Mouse (Mus musculus): ENCODE data around the gene Pkp1.

The Pkp1 gene

DNA sequence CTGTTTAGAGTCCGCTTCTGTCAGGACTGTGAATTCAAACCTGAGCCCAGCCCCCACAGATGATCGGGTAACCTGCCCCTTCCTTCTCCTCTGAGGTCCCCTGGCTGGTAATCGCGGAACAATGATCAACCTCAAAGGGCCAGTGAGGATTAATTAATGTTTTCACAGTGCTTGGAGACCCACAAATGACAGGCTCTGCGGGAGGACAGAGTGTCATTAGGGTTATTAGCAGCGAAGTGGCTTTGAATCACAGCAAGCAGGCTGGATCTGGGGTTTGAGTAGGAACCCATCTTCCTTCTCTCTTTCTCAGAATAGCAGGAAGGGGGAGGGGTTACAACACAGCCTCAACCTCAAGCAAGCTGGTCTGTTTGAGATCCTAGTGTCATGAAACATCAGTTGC, 9.6 kb downstream of the Pkp1 start:
- WGBS, result 39% methylated on average over 6 of the region's 6 CpGs

DNA sequence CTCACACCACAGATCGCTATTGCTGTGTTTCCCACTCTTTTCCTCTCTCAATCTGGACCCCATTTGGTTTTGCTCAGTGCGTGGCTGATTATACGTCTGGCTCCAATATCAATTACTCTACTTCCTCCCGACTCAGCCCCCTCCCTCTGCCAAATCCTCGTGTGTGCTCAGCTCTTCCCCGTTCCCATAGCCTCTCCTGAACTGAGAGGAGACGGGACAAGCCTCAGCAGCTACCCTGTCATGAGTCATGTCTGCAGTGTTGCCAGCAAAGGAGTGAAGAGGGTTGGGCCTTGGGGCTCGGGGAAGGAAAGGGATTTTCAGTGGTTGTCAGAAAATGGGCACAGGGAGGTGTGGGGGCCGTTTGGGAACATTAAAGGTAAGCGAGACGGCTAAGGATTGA, 12.3 kb downstream of the Pkp1 start:
- WGBS, result 31% methylated on average over 11 of the region's 11 CpGs

DNA sequence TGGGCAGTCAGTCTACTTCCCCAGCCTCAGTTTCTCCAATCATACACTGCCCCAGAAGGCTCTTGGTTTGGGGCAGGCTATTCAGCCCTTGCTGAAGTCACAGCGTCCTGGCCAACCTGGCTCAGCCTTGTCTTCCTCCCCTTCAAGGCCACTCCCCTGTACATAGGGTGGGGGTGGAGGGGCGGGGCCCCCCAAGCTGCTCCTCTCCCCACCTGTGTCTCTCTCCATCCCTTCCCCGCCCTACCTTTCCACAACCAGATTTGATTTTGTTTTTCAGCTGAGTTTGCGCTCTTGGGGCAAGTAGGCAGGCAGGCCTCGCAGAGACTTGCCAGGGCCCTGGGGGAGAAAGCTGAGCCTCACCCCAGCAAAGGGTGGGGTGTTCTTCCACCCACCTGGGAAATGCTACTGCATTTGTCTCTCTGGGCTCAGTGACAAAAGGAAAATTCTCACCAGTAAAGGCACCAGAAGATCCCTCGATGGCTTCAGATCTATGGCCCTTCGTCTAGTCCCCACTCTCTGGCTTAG, 19.0 kb downstream of the Pkp1 start:
- 57% methylated on average over 7 of the region's 7 CpGs for WGBS

DNA sequence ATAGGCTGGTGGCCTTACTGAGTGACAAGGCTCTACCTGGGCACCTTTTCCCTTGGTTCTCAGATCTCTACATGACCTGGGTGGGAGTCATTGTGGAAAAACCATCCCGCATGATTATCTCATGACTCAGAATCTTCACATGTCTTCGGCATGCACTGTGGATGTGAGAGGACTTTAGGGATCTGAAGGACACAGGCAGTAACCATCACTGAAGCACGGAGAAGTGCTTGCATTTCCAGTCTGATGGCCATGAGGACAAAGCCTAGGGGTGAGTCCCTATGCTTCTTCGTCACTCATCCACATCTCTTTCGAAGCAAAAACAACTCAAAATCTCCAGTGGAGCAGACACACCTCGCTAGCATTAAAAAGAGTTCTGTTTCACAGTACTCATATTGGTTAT, 19.7 kb downstream of the Pkp1 start:
- 93% methylated on average over 6 of the region's 6 CpGs for WGBS

DNA sequence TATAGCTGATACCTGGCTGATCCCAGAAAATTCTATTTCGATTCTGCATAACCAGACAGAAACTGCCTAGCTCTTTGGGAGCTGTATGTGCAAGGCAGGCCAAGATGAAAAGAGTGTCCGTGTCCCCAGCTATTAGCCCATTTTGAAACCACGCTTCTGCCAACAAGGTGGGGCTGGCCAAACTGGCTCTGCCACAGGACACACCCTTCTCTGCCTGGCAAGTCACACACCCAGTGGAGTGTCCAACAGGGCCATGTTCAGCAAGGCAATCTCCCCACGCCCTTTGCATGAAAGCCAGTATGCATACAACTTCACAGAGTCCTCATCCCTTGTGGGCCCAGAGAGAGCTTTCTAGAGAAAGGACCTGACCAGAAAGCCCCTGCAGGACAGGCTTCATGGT, 23.6 kb downstream of the Pkp1 start:
- WGBS, result 92% methylated on average over 4 of the region's 4 CpGs

DNA sequence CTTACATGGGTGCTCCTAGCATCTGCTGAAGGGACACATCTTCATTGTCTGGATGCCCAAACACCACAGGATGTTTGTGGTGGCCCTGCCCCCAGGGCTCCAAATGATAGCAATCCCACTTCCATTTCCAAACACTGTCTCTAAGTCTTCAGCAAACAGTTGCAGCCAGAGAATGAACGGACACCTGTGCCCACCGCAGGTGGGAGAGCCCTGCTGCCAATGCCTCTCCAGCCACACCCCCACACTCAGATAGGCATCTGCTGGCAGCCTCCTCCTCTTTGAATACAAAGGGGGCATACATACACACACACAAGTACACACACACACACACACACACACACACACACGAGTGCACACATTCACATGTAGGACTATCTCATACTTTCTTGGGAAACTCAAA, 25.6 kb downstream of the Pkp1 start:
- 78% methylated on average over 3 of the region's 3 CpGs for WGBS

DNA sequence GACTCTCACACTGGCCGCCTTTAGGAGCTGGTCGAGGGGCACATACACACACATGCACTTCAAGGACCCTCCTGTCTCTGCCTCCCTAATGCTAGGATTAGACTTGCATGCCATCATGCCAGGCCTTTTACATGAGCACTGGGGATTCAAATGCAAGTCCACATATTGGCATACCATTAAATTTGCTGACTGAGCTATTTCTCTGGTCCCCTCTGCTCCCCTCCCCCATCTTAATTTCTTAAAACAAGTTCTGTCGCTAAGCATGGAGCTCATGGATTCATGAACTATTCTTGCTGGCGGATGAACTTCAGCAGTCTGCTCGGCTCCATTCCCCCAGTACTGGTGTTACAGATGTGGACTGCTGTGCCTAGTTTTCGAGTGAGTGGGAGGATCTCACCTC, 26.2 kb downstream of the Pkp1 start:
- 88% methylated on average over 6 of the region's 6 CpGs for WGBS

DNA sequence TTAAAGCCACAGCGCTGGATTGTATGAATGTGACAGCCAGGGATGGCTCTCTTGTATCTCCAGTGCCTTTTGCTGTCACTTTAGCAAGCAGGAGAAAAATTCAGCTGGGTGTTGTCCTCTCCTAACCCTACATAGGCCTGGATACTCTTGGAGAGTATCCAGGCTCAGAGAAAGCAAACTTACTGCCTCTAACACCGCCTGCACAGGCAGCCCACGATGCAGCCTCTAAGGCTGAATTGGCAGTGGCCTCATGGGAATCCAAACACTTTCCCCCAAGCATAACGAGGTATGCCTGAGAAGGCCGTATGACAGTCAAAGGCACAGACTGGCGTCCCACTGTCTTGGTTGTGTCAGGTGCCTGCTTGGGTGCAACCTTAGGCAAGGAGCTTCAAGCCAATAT, 26.8 kb downstream of the Pkp1 start:
- 50% methylated on average over 6 of the region's 6 CpGs for WGBS

DNA sequence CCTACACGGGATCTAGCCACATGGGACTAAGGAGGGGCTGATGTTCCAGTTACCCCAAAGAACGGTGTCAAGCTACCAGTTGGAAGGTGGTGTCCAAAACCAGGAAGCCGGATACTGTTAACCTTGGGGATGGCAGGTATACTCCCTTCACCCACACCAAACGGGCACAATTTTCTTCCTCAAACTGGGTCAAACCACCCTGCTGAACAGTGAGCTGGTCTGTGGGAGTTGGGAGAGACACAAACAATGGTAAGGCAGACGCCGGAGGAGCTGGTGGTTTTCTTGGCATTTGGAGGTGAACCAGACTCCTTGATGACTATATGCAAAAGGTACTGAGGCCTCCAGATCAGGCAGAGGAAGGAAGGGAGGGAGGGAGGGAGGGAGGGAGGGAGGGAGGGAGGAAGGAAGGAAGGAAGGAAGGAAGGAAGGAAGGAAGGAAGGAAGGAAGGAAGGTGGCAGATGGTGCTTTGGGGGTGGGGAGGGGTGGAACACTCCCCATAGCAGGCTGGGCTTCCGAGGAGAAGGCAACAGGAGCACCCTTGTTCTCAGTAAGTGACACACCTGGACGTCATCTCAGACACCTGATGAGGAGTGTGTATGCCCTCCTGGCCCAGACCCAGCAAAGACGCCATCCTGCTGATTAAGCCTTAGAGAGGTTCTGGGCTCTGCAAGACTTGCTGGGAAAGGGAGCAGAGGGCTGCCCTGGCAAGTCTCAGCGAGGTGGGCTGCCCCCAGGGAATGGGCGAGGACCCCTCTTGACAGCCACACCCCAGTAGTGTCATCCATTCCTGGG, 27.4 kb downstream of the Pkp1 start:
- 44% methylated on average over 11 of the region's 11 CpGs for WGBS

DNA sequence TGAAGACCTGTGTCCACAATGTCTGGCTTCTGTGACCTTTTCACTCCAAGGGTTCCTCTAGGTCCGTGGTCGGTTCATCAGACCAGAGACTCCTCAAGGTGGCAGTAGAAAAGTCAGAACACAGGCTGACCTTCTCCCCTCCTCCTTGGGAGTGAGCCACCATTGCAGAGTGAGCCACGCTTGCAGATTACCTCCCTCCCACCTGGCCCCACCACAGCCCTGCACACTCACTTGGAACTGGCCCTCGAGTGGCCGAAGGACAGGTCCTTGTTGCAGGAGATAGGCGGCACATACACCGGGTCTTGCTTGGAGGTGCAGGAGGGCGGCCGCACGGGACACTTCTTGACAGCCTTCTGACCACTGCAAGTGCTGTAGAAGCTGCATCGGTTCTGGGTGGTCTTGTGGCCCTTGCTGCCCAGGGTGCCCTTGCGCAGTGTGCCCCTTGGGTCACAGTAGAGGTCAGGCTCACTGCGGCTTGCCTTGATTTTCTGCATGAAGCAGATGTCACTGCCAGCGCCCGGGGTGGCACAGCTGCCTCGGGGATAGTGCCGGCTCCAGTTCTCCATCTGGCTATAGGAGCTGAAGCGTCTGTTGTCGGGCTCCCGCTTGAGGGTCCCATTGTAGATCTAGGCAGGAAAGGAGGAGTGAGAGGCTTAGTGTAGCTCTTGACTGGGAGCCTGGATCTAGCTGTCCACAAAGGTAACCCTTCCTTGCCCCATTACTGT, 29.4 kb downstream of the Pkp1 start:
- 80% methylated on average over 20 of the region's 20 CpGs for WGBS

DNA sequence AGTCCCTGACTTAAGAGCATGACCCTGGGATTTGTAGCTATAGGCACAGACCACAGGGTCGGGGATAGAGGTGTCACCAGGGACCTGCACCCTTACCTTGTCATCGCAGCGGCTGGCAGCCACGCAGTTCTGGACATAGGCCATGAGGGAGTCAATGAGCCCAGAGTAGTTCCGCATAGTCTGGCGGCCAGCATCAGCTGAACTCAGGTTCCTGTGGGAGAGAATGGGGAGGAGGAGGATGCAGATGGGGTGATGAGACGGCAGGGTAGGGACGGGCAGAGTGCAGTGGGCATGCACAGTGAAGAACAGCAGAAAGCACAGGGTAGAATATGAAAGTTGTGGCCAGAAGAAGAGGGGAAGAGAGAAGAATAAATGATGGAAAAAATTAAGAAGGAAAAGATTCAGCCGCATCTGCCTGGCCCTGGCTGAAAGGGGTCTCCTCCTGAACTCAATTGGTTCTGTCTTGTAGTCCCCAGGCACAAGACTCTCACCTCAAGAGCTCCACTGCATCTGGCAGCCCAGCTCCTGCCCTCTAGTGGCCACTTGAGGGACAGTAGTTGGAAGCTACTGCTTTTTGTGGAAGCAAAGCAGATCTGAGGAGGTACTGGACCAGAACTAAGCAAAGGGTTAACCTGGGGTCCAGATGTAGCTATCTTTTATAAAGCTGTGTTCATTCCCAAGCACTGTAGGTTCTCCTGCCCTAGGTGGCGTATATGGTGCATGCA, 36.5 kb downstream of the Pkp1 start:
- 72% methylated on average over 10 of the region's 10 CpGs for WGBS

DNA sequence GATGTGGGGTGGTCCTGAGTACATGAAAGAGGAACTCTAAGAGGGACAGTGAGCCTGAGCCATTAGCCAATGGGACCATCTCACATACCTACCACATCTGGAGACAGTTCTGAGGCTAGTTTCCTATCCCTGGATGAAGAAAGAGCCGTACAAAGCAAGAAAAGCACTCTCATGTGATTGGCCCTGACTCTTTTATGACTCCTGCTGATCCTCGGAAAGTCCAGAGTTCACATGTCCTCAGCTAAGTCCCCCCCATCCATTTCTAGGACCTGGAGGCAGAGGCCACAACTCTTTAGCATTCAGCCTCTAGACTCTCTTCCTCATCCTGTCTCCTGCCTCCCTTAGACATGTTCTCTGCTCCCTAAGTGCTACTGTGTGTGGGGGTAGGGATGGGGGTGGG, 41.8 kb downstream of the Pkp1 start:
- WGBS, result 93% methylated on average over 2 of the region's 2 CpGs

DNA sequence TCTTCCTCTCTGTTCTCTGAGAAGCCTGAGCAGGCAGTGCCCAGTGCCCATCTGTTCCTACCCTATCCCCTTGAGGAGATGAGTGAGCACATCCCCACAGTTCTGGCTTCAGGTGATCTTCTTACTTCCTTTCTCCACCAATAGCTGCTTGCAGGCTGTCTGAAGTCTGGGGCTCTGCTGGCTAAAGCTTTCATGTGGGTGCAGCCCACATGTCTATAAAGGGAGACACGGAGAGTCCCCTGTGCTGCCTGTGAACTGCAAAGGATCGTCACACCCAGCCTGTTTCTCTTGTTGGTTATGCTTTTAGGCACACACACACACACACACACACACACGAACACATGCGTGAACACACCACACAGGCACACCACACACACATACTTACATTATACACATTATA, 46.0 kb downstream of the Pkp1 start:
- 73% methylated on average over 4 of the region's 4 CpGs for WGBS

DNA sequence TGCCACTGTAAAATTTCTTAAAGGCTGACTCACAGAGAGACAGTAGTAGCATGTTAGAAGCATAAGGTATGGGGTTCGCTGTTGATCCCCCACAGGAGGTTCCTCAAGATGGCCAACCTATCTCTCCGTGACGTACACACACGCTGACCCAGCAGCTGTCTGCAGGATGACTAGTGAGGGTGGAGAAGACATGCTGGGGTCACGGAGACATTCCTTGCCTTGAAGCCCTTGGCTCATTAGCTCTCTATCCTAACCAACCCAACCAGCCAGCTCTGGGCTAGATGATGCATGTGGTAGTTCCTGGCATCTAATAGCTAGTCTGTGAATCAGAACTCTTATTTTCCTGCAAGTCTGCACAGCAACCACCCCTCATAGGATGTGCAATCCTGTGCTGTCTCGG, 50.4 kb downstream of the Pkp1 start:
- WGBS, result 96% methylated on average over 6 of the region's 6 CpGs

DNA sequence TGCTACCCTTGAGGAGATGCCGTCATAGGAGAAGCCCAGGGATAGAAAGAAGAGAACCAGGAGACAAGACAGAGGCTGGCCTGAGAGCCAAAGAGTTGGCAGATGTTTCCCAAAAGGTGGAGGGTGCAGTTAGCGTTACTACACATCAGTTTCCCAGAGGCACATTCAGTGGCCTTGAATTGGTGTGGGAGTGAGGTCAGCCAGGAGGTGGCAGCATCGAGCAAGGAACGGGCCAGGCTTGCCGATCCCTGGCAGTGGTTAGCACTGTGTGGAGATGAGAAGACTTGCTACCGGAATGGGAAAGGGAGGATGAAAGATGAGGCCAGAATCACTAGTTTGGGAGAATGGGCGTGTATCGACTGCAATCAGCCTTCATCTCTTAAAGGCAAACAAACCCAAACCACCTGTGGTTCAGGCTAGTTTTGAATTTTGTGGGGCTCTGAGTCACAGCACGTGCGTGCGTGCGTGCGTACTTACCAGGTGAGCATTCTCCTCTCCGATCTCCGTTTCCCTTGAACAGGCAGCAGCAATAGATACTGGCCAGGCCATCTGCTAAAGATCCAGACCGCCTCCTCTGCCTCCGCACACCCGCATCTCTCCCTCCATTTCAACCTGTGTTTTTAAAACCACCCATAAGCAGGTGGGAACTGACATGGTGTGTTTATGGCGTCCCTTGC, 53.4 kb downstream of the Pkp1 start:
- 51% methylated on average over 19 of the region's 19 CpGs for WGBS

DNA sequence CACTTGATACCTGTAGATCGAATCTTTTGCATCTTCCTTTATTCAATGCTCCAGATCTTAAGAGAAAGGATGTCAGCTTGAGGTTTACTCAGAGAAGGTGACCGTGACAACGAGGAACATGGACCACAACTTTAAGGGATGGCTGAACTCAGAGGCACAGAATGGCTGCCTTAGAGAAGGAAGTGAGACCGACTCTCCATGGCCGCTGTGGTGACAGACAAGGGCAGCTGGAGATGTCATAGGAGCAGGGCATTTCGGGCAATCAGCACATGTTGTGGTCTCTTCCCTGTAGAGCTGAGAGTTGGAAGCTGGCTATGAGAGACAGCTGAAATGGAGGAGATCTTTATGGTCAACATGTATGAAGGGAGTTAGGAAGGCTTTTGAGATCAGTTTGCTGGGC, 54.2 kb downstream of the Pkp1 start:
- WGBS, result 82% methylated on average over 6 of the region's 6 CpGs

DNA sequence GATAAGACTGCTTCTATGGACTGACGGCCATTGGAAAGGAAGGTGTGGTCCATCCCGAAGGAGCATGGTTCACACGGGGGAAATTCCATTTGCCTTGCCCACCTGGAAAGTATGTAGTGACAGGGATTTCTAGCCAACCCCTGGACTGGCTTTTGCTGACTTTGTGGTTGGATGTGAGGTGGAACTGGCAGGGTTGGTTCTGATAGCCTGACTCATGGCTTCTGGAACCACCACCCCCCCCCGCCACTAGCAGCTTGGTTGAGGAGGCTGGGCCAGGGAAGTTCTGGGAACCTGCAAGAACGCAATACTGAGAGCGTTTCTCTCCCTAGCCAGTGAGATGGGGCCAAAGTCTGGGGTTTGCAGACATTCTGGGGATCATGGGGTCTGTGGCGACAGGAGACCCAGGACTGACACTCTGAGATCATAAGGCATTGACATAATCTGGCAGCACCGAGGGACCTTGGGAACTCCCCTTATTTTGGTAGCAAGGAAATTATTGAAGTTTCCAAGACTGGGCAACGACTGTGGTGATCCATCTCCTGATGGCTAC, 55.1 kb downstream of the Pkp1 start:
- 90% methylated on average over 9 of the region's 9 CpGs for WGBS

DNA sequence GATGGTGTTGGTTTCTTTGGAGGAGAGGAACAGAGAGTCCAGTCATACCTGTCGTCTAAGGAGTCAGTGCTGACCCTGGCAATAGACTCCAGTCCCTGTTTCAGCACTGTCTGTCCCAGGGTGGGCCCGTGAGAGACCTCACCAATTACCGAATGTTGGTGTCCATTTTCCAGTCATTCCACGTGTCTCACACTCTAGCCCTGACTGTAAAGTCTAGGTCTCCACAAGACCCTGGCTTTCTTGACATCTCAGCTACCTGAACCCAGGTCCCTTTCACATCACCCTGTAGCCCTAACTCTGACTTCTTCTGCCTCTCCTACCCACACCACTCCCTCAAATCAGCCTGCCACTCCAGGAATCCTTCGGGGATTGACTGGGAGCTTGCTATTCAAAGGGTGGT, 56.4 kb downstream of the Pkp1 start:
- WGBS, result 93% methylated on average over 5 of the region's 5 CpGs

DNA sequence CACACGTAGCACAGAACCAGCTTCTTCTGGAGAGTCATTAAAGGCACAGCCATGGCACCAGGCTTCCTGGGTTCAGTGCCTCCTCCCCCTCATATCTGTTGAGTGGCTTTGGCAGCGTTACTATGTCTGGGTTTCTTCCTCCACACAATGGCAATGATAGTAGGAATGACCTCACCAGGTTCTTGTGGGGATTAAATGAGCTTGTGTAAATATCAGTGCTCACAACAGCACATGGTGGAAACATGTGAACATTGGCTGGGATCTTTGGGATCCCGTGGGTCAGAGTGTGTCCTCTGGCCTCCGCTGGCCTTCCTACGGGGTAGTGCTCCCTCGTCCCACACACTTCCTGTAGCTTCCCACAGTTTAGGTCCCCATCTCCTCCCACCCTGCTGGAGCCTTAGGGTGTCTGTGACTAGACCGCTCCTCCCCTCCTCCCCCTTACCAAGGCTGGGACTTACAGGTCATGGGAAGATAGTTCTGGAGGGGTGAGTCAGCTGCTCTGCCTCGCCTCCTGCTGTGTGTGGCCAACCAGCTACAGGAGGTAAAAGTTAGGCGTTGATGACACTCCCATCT, 56.9 kb downstream of the Pkp1 start:
- 66% methylated on average over 9 of the region's 9 CpGs for WGBS

DNA sequence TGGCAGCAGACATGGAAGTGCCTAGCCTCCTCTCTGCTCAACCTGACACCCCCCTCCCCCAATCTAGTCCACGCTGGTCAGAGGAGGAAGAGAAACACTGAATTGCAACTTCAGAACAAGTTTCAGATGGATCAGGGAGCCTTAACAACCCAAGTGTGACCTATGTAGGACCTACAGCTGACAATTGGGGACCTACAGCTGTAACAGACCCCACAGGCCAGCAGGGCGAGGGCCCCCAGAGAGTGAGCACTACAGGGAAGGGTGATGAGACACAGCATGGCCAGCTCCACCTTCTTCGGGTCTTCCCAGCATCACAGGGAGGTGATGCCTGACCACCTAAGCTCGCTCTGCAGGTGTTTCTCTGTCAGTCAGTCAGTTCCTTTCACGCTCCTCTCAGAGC, 57.9 kb downstream of the Pkp1 start:
- 89% methylated on average over 5 of the region's 5 CpGs for WGBS

DNA sequence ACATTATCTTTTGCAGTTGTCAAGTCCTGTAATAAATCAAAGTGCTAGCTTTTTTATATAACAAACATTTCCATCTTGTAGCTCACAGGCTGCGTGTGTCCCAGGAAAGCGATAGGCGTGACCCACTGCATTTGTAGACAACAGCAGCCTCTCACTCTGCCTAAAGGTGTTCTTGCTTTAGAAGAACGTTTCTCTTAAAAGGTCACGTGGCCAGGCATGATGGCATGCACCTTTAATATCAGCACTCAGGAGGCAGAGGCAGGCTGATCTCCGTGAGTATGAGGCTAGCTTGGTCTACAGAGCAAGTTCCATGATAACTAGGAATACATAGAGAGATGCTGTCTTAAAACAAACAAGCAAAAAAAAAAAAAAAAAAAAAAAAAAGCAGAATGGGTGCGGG, 60.5 kb downstream of the Pkp1 start:
- WGBS, result 96% methylated on average over 7 of the region's 7 CpGs
